Mouse (Mus musculus): ENCODE results near the gene Gtse1.
A peak's percentile ranks its signal among the peaks of the same experiment; 100 is the strongest.

GRCm38 (mm10) chr15:85867696-85868095 is 8.2 kb downstream of the Gtse1 start:
- TF ChIP-seq CTCF (IDR thresholded peaks at IDR 0.05; ENCODE audit: low read depth, low read length) (peak; percentile 95), GATA1 (IDR thresholded peaks at IDR 0.05; ENCODE audit: borderline replicate concordance, low read length) (no peak)
